Mouse (Mus musculus) embryonic facial prominence, embryonic 11.5 days (tissue): Measurements from ENCODE around the gene Asic2. TPM values are rescaled to one million over a fixed set of nuclear protein-coding genes. Genes with fewer than 3 reads are reported as not detected.

ENCODE experiments used
- ATAC-seq: fragments of 200-750 bp; cut with Nextera tagmentation; replicated peaks from 2 replicates; pipeline ENCODE4 v1.8.0; 2017; ENCODE audit warnings: low read depth; ENCODE audit not compliant: insufficient number of reproducible peaks, low FRiP score, low TSS enrichment
- DNase-seq: peaks from one replicate; pipeline ENCODE4 v3.0.0-alpha.2; 2015; ENCODE audit warnings: low spot score
- H3K27ac ChIP-seq: fragments of 300-500 bp; sonication (generic); replicated peaks from 2 replicates; pipeline ENCODE4 v1.5.1; 2014; ENCODE audit warnings: mild to moderate bottlenecking, low read depth, low read length, control low read depth
- H3K27me3 ChIP-seq: fragments of 300-500 bp; sonication (generic); 2 replicates; pipeline ENCODE4 v1.6.1; 2014; ENCODE audit warnings: mild to moderate bottlenecking, low read length, moderate library complexity, mixed read lengths; ENCODE audit not compliant: control insufficient read depth, insufficient read depth
- H3K36me3 ChIP-seq: fragments of 300-500 bp; sonication (generic); replicated peaks from 2 replicates; pipeline ENCODE4 v1.6.1; 2014; ENCODE audit warnings: low read depth, mild to moderate bottlenecking, low read length, moderate library complexity, mixed read lengths; ENCODE audit not compliant: control insufficient read depth, insufficient read depth
- H3K4me1 ChIP-seq: fragments of 300-500 bp; sonication (generic); 2 replicates; pipeline ENCODE4 v1.6.1; 2014; ENCODE audit warnings: low read length, mixed read lengths; ENCODE audit not compliant: control insufficient read depth, insufficient read depth
- H3K4me2 ChIP-seq: fragments of 300-500 bp; sonication (generic); 2 replicates; pipeline ENCODE4 v1.6.1; 2014; ENCODE audit warnings: low read depth, mild to moderate bottlenecking, control low read depth, low read length, moderate library complexity
- H3K4me3 ChIP-seq: fragments of 300-500 bp; sonication (generic); 2 replicates; pipeline ENCODE4 v1.5.1; 2014; ENCODE audit warnings: low read depth, low read length, control low read depth
- H3K9ac ChIP-seq: fragments of 300-500 bp; sonication (generic); replicated peaks from 2 replicates; pipeline ENCODE4 v1.6.1; 2014; ENCODE audit warnings: mild to moderate bottlenecking, control low read depth, low read length
- H3K9me3 ChIP-seq: fragments of 300-500 bp; sonication (generic); replicated peaks from 2 replicates; pipeline ENCODE4 v1.6.1; 2016; ENCODE audit warnings: mild to moderate bottlenecking, low read length, inconsistent platforms, mixed read lengths; ENCODE audit not compliant: control insufficient read depth
- WGBS: fragments of 180-500 bp; shearing (Covaris S2); extraction: QIAGEN DNeasy Blood & Tissue Kit; methylation state at CpG from one replicate; pipeline ENCODE4 v1.1.7; 2014; 5-methylcytosine and 5-hydroxymethylcytosine counted together
- polyA plus RNA-seq: library from polyadenylated mRNA; unstranded; fragments of >200 nt; fragmentation: Nextera tagmentation; extraction: Ambion mirVana; gene quantifications from 2 replicates; pipeline ENCODE4 v1.2.1, GENCODE M21; 2014

The Asic2 gene
- polyA plus RNA-seq, 1 experiment from 2014 or later, result 0.46 TPM

DNA sequence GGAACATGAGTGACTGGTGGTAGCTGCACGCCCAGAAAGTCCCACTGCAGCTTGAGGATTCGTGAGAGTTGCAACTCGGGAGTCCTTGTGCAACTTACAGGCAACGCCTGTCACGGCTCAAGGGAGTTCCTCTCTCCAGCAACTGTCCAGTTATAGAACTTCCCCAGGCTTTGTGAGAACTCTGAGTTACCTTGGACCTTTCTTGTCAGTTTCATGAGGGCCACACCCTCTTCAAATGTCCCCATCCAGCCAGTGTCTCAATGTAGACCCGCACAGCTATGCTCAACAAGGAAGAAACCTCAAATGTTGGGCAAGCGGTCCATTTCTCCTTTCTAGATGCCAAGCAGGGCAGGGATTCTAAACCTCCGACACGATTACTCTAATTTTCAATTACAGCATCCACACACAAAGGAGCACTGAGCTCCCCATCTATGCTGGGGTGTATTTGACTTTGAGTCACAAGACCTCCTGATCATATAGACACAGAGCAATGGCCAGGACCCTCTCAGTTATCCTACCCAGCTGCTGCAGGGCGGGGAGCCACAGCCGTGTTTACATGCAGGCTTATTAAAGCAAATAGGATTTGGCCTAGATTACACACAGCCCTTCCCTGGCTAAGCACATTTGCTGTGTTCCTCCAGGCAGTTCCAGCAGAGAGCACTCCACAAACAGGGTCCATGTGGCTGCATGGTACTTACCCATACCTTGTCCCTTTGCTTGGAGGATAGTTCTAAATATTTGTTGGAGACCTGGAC lies 161.2 kb downstream of the Asic2 start:
- 82% methylated on average over 11 of the region's 11 CpGs for WGBS
- Histone ChIP-seq H3K4me1 (no peaks in the 10 kb centered on the region), H3K27ac (no peak overlapping the region), H3K4me3 (no peak overlapping the region), H3K9me3 (no peaks in the 10 kb centered on the region), H3K9ac (no peak overlapping the region), H3K36me3 (no peaks in the 10 kb centered on the region), H3K27me3 (no peaks in the 10 kb centered on the region), H3K4me2 (no peak overlapping the region)
- ATAC-seq, result no peak
- no peak for DNase-seq

DNA sequence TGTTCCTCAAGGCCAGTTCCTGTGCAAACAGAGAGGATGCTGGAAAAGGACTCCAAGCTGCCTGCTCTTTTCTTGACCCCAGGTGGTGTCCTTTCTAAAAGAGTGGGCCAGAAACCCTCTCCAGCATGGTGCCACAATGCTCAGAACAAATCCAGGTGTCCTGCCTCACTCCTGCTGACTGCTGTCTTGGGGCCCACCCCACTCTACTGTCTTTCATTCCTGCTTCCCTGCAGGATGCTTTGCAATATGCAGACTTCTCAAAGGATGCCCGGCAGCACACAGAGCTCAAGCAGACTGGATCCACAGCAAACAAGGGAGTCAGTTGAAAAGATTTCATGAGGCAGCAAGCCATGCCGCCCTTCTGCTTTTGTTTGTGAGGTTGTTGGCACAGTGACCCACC lies 164.7 kb downstream of the Asic2 start:
- Histone ChIP-seq H3K4me3 (no peak overlapping the region), H3K4me2 (no peak overlapping the region), H3K27ac (no peak overlapping the region), H3K27me3 (no peaks in the 10 kb centered on the region), H3K9ac (no peak overlapping the region), H3K9me3 (no peaks in the 10 kb centered on the region), H3K36me3 (no peaks in the 10 kb centered on the region), H3K4me1 (no peaks in the 10 kb centered on the region)
- WGBS, result 31% methylated on average over 2 of the region's 2 CpGs
- no peak for ATAC-seq
- no peak for DNase-seq

DNA sequence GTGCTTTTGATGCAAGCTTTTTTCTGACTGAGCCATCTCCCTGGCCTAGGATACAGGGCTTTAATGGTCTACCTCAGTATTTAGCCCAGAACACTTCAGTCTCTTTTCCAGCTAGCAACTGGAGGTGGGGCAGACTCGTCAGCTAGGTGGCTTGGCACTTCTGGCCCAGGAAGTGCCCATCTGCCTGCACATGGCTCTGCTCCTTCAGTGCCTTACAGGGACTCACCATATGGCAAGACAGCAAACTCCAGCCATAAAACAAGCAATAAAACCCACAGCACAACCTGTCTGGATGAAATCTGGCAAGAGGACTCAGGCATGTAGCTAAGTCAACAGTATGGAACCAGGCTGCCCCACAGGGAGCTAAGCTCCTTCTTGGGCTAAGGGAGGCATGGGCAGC lies 165.6 kb downstream of the Asic2 start:
- WGBS, result 76% methylated on average over 1 of the region's 1 CpGs
- no peak overlapping the region for H3K27ac ChIP-seq
- ATAC-seq (no peak), DNase-seq (no peak)
- H3K27me3 ChIP-seq, result no peaks in the 10 kb centered on the region
- no peaks in the 10 kb centered on the region for H3K36me3 ChIP-seq
- H3K9me3 ChIP-seq, result no peaks in the 10 kb centered on the region
- H3K4me3 ChIP-seq, result no peak overlapping the region
- no peaks in the 10 kb centered on the region for H3K4me1 ChIP-seq
- H3K4me2 ChIP-seq, result no peak overlapping the region
- H3K9ac ChIP-seq, result no peak overlapping the region

DNA sequence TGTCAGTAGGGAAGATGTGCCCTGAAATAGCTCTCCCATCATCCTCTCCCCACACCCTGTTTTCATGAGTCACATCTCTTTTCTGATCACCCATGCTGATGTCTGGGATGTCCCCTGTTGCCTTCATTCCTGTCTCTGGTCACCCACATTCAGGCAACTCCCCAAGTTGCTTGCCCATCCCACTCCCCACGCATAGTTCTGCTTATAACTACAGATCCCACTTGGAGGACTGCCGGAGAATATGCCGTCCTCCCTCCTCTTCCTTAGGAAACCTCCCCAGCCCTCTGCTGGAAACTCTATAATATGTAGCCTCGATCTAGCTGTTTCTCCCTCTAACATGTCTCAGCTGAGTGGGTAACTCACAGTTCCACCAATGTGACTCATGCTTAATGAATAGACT lies 167.4 kb downstream of the Asic2 start:
- ATAC-seq (no peak), DNase-seq (no peak)
- H3K9ac ChIP-seq, result no peak overlapping the region
- H3K27ac ChIP-seq, result no peak overlapping the region
- H3K9me3 ChIP-seq, result no peaks in the 10 kb centered on the region
- no peaks in the 10 kb centered on the region for H3K4me1 ChIP-seq
- H3K4me2 ChIP-seq, result no peak overlapping the region
- H3K4me3 ChIP-seq, result no peak overlapping the region
- no peaks in the 10 kb centered on the region for H3K27me3 ChIP-seq
- no peaks in the 10 kb centered on the region for H3K36me3 ChIP-seq
- 78% methylated on average over 4 of the region's 4 CpGs for WGBS

DNA sequence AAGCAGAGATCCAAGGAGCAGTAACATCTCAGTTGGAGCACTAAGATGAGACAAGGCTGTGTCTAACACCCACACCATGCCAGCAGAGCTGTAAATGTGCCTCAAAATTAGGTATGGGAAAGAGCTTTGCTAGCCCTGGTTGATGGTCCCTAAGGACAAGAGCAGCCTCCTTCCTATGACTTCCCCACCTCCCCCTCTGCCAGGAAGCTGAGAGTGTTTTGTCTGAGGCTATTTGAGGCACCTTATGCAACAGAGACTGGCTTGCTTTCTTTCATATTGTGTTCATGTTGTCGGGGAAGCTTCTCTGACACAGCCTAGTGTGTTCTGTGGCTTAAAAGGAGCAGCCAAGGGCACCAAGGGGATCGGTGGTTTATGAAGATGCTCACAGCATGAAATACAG lies 174.7 kb downstream of the Asic2 start:
- no peak for ATAC-seq
- Histone ChIP-seq H3K27me3 (no peaks in the 10 kb centered on the region), H3K9ac (no peak overlapping the region), H3K27ac (no peak overlapping the region), H3K9me3 (no peaks in the 10 kb centered on the region), H3K4me3 (no peak overlapping the region), H3K4me1 (no peaks in the 10 kb centered on the region), H3K4me2 (no peak overlapping the region), H3K36me3 (no peaks in the 10 kb centered on the region)
- 84% methylated on average over 2 of the region's 2 CpGs for WGBS
- DNase-seq, result no peak

DNA sequence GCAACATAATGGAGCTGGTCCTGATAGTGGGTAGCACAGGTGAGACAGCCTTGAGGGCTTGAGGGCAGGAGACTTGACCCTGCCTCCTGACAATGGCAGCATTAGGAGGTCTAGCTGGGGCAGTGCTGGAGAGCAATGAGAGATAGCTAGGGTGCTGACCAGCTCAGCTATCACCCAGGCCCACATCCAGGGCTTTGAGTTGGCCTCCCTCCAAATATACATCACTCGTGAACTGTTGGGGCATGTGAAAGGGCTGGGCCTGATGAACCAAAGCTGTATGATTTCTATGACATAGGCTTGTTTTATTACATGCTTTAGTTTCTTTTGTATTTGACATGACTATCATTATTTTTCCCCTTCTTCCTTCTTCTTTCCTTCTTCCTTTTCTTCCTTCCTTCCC lies 176.7 kb downstream of the Asic2 start:
- H3K9ac ChIP-seq, result no peak overlapping the region
- no peak for ATAC-seq
- H3K4me1 ChIP-seq, result no peaks in the 10 kb centered on the region
- 81% methylated on average over 1 of the region's 1 CpGs for WGBS
- DNase-seq, result no peak
- no peaks in the 10 kb centered on the region for H3K36me3 ChIP-seq
- no peak overlapping the region for H3K4me3 ChIP-seq
- H3K27me3 ChIP-seq, result no peaks in the 10 kb centered on the region
- H3K27ac ChIP-seq, result no peak overlapping the region
- H3K9me3 ChIP-seq, result no peaks in the 10 kb centered on the region
- no peak overlapping the region for H3K4me2 ChIP-seq

DNA sequence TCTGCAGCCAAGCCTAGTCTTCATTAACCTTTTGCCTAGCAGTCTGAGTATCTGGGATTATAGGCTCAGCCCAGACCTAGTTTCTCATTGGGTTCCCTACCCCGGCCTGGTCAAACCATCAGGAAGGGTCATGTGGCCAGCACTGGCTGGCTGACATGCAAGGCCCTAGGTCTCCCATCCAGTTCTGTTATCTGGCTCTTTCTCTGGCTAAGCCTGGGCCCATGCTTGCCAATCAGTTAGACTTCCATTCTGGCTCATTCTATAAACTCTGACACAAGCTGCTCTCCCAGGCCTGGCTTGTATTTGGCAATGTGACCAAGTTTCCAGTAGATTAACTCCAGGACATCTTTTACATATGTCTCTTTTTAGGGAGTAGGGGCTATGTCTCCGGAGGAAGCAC lies 187.7 kb downstream of the Asic2 start:
- Histone ChIP-seq H3K4me3 (no peak overlapping the region), H3K27me3 (no peaks in the 10 kb centered on the region), H3K27ac (no peak overlapping the region), H3K4me1 (no peaks in the 10 kb centered on the region), H3K9me3 (no peaks in the 10 kb centered on the region), H3K36me3 (no peaks in the 10 kb centered on the region), H3K4me2 (no peak overlapping the region), H3K9ac (no peak overlapping the region)
- no peak for DNase-seq
- no peak for ATAC-seq
- 86% methylated on average over 2 of the region's 2 CpGs for WGBS

DNA sequence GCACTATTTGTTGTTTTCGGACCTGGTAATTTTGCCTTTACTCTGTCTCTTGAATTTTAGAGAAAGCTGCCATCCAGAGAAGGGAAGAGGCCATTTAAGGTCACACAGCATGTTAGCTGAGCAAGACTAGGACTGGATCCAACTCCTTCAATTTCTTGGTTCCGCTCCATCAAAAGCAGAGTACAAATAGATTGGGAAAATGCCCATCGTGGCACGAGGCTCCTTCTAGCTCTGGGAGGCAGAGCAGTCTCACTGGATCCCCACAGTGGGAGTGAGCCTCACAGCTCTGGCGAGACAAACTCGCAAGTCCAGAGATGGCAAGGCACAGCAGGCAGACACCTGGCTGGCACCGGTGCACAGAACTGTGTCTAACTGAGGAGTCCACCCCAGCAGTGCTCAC lies 188.4 kb downstream of the Asic2 start:
- Histone ChIP-seq H3K9ac (no peak overlapping the region), H3K4me1 (no peaks in the 10 kb centered on the region), H3K27ac (no peak overlapping the region), H3K4me2 (no peak overlapping the region), H3K9me3 (no peaks in the 10 kb centered on the region), H3K27me3 (no peaks in the 10 kb centered on the region), H3K36me3 (no peaks in the 10 kb centered on the region), H3K4me3 (no peak overlapping the region)
- no peak for ATAC-seq
- 90% methylated on average over 7 of the region's 7 CpGs for WGBS
- no peak for DNase-seq
